Mouse (Mus musculus): ENCODE measurements at regions not wholly inside any gene's neighbourhood (a gene's known extent, or its start where the extent isn't known, plus 50 kb on each side); places are given as distances from the start of the nearest gene placed in this dataset.

DNA sequence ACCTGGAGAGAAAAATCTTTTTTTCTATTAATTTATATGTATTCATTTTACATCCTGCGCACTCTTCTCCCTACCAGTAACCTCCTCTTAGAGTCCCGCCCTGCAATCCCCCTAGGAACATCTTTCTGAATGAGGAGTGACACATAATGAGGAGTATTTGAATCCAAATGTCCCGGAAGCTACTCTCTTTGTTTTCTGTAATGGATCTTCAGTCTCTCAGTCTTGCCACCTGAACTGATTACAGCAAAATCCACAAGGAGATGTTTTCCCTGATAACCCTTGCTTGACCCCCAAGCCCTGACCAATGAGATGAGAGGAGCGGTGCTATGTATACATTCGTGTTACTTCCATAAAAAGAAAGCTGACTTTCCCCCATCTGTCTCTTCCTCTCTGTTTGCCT, 334.4 kb upstream of the Marcks start:
- DNase-seq (ENCODE audit: low read depth, low spot score), result no peak

GRCm38 (mm10) chr10:37457384-37457783, 318.7 kb upstream of the Marcks start:
- no peak for DNase-seq (ENCODE audit: low read depth, low spot score)

DNA sequence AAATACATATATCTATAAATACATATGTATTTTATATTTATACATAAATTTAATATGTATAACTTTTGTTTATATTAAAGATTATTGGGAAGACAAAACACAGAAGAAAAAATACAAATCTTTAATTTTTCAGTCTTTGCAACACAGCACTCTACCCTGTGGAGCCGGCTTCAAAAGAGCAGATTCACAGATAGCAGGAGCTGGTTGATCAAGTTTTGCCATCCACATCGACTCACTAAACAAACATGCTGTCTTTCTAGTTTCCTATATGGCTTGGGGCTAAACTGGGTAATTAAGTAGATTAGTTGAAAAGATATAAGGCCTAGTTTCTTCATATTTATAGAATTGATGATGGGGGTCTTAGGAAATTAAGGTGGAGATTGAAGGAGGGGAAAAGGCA, 311.2 kb upstream of the Marcks start:
- DNase-seq (ENCODE audit: low read depth, low spot score), result no peak

DNA sequence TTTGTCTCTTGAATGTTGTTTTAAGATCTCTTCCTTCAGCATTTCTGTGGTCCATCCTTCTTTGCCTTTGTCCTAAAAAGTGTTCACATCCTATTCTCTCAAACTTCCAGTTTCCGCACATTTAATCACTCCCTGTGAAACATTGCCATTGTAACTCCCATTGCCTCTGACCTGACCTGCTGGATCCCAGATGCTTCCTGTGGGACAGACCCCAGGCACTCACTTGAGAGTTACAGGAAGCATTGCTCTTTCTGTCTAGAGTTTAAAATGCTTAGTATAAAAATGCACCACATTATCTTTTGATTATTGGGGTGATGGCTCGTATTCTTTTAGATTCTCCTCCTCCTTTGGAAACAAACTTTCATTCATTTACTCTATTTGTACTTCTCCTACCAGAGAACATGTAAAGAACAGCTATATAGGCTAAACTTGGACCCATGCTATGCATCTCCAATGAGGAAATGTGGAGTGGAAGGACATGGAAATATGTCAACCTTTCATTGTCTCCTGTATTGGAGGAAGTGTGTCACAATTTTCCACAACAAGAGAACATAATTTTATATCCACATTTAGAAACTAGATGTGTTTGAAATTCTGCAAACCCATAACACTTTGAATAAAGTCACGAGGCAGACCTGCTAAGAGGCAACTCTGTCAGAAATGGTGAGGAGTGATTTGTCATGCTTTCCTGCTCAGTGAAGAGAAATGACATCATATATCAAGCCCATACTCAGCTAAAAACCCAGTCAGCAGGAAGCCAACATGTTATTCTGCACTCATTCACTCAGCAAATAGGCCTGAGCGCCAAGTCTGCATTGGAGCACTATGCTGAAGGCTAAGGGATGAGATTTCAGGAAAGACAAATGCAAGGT, 308.8 kb upstream of the Marcks start:
- no peak for DNase-seq (ENCODE audit: low read depth, low spot score)

GRCm38 (mm10) chr10:37439863-37440613, 301.3 kb upstream of the Marcks start:
- no peak for DNase-seq (ENCODE audit: low read depth, low spot score)

DNA sequence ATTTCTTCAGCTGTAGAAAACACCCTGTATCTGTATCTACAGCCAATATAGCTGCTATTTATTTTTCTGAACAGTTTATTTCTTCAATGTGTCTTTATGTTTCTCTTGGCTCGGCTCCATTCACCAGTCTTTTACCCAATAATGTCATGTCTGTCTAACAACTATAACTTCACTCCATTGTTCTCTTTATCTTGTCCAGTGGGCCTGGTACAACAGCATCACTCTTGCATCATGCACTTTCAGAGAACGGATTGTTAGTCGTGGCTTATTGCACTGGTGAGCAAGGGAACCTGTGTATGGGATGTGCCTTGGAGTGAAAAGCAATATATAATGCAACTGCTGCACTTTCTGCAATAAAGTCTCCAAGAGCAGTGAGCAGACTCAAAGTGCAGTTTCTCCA, 299.6 kb upstream of the Marcks start:
- DNase-seq (ENCODE audit: low read depth, low spot score), result no peak

- no peak for DNase-seq (ENCODE audit: low read depth, low spot score)
Observed at GRCm38 (mm10) chr10:37436849-37437248, 298.1 kb upstream of the Marcks start.

- DNase-seq (ENCODE audit: low read depth, low spot score), result no peak
Observed at GRCm38 (mm10) chr10:37434229-37434628, 295.5 kb upstream of the Marcks start.

- DNase-seq (ENCODE audit: low read depth, low spot score), result no peak
Observed at GRCm38 (mm10) chr10:37423047-37423446, 284.3 kb upstream of the Marcks start.

DNA sequence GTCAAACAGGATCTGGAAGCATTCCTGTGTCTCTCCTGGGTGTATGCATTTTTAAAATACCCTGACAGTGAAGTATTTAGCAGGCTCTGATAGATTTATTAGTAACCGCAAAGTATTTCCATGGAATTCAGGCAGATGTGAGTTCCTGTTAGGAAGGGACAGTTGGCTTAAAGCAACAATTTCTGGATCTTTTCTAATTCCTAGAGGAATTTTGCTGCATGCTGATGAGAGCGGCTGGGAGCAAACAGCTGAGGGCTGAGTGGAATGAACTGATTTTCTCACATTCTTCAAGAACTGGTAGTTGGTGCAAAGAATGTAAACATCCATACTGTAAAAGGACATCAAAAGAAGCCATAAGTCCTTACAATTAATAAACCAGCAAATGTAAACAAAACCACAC, 283.9 kb upstream of the Marcks start:
- no peak for DNase-seq (ENCODE audit: low read depth, low spot score)

- no peak for DNase-seq (ENCODE audit: low read depth, low spot score)
Observed at GRCm38 (mm10) chr10:37416321-37416720, 277.6 kb upstream of the Marcks start.

GRCm38 (mm10) chr10:37412401-37412800, 273.7 kb upstream of the Marcks start:
- DNase-seq (ENCODE audit: low read depth, low spot score), result no peak

- DNase-seq (ENCODE audit: low read depth, low spot score), result no peak
Observed at GRCm38 (mm10) chr10:37409749-37410148, 271.0 kb upstream of the Marcks start.

DNA sequence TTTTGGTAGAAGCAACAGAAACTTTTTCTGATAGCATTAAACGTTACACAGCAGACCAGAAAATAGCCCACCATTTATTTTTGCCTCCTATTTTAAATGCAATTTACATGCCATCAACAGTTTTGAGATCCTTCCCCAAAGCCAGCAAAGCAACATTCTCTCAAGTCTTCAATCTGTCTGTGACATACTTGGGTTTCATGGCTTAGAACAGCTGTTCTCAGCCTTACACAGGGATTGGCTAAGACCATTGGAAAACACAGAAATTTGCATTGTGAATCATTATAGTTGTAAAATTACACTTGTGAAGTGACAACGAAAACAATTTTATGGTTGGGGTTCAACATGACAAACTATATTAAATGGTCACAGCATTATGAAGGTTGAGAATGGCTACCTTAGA, 268.8 kb upstream of the Marcks start:
- DNase-seq (ENCODE audit: low read depth, low spot score), result no peak

GRCm38 (mm10) chr10:37404933-37405332, 266.2 kb upstream of the Marcks start:
- no peak for DNase-seq (ENCODE audit: low read depth, low spot score)

DNA sequence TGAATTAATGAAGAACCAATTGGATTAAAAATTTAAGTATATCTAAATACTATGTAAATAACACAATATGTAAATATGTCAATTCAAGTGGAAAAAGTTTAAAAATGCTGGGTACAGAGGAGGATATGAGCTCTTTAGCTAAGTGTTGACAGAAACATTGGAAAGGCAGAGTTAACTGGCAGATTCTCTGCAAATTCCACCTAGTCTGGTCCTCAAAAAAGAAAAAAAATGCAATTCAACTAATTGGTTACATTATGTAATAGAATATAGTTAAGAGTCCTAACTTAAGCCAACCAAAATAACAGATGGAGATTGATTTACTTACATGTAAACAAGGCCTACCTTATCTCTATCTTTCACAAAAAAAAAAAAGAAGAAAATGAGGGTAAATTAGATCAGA, 265.7 kb upstream of the Marcks start:
- DNase-seq (ENCODE audit: low read depth, low spot score), result no peak

DNA sequence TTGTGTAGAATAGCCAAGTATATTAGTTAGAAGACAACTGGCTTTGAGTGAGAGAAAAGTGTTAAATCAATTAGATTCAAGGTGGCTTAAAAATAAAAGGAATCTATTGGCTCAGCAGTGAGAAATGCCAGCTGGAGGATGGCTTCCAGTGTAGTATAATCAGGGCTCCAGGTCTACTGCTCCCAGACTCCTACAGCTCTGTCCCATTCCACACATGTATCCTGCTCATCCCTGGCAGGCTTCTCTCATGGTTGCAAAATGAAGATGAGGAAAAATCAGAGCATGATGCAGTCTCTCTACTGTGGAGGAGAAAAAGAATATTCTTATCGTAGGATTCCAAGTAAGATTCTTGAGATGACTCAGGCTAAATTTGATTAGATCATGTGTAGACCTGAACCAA, 263.7 kb upstream of the Marcks start:
- no peak for DNase-seq (ENCODE audit: low read depth, low spot score)

DNA sequence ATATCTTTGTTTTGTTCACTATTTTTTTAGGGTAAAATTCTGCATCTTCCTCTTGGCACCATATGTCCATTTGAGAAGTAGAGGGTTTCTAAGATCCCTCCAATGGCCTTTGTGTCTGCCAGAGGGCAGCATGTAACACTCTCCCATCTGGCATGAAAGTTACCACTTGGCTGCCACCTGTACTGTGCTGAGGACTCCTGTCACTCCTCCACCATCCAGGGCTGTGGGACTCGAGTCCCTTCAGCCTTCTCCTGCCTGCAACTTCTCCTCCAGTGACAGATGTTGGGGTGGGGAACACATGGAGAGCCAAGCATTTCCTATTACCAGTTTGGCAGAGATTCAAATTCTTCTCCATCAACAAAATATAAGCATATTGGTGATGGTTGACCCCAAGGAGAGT, 262.3 kb upstream of the Marcks start:
- no peak for DNase-seq (ENCODE audit: low read depth, low spot score)

DNA sequence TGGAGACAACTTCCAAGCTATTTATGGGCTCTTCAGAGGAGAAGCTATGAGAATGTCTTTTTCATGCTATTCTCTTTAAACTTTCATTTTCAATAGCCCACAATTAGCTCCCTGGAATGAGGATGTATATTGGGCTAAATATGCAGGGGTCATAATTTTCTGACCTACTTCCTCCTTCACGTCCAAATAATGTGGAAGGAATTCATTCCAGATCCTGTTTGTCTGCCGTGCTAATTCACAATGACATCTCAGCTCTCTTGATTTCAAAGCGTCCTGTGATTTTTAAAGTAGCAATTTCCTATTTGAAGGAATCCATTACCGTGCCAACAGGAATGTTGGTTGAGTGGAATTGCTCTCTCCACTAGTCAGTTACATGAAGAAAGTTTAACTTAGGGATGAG, 261.7 kb upstream of the Marcks start:
- no peak for DNase-seq (ENCODE audit: low read depth, low spot score)

- DNase-seq (ENCODE audit: low read depth, low spot score), result no peak
Observed at GRCm38 (mm10) chr10:37397271-37397991, 258.7 kb upstream of the Marcks start.

DNA sequence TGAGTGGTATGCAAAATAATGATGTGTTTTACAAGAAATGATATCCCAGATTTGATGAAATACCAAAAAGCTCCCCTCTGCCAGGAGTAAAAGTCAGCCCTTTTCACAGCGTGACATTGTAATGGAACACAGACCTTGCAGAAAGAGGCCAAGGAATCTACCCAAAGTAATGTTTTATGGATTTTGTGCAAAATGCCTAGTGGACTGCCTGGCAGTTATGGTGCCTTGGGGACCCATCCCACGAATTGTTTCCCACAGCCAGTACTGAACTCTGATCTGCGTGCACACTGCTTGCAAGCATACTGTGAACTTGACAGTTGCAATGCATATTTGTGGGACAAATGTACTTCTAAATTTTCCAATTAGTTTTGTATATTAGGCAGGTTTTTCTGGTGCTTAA, 251.3 kb upstream of the Marcks start:
- DNase-seq (ENCODE audit: low read depth, low spot score), result no peak

- DNase-seq (ENCODE audit: low read depth, low spot score), result no peak
Observed at GRCm38 (mm10) chr10:37386216-37386615, 247.5 kb upstream of the Marcks start.

Data from CD4-positive, CD25-positive, alpha-beta regulatory T cell, adult 2 months (primary cell).